Mouse (Mus musculus) heart, adult 2 months (tissue): ENCODE data around the gene Cplx3. TPM values are rescaled to one million over a fixed set of nuclear protein-coding genes. Genes with fewer than 3 reads are reported as not detected.

Source experiments
- DNase-seq, 2 experiments: peaks; one replicate each; pipeline ENCODE4 v3.0.0; 2021
- H3K27ac ChIP-seq: fragments of 200-600 bp; 2 replicates; pipeline ENCODE4 v1.8.1; 2022
- H3K27me3 ChIP-seq: fragments of 200-500 bp; 2 replicates; pipeline ENCODE4 v1.6.1; 2012; ENCODE audit warnings: mild to moderate bottlenecking, low read length, inconsistent platforms, mixed read lengths; ENCODE audit not compliant: control insufficient read depth, insufficient read depth
- H3K36me3 ChIP-seq: fragments of 200-500 bp; 2 replicates; pipeline ENCODE4 v1.6.1; 2012; ENCODE audit warnings: low read length, inconsistent platforms; ENCODE audit not compliant: control insufficient read depth, insufficient read depth
- H3K4me1 ChIP-seq: fragments of 200-500 bp; 2 replicates; pipeline ENCODE4 v1.6.1; 2011; ENCODE audit warnings: low read length; ENCODE audit not compliant: control insufficient read depth, insufficient read depth
- H3K4me3 ChIP-seq: fragments of 200-600 bp; 2 replicates; pipeline ENCODE4 v1.8.1; 2022
- H3K79me2 ChIP-seq: fragments of 200-500 bp; replicated peaks from 2 replicates; pipeline ENCODE4 v1.6.1; 2012; ENCODE audit warnings: mild to moderate bottlenecking, inconsistent platforms, low read length, moderate library complexity, mixed read lengths; ENCODE audit not compliant: control insufficient read depth, insufficient read depth
- H3K9ac ChIP-seq: fragments of 200-500 bp; 2 replicates; pipeline ENCODE4 v1.6.1; 2012; ENCODE audit warnings: low read depth, mild to moderate bottlenecking, control low read depth, inconsistent platforms, low read length, mixed read lengths
- CTCF ChIP-seq: fragments of 200-600 bp; IDR thresholded peaks from 2 replicates; pipeline ENCODE4 v1.8.1; 2022; ENCODE audit warnings: antibody characterized with exemption, mild to moderate bottlenecking, moderate library complexity
- EP300 ChIP-seq: fragments of 200-500 bp; IDR thresholded peaks from 2 replicates; pipeline ENCODE4 v1.6.1; 2011; ENCODE audit warnings: low read depth, low read length, control low read depth; ENCODE audit not compliant: insufficient read depth
- POLR2A ChIP-seq: fragments of 200-500 bp; IDR thresholded peaks from 2 replicates; pipeline ENCODE4 v1.6.1; 2011; ENCODE audit warnings: mild to moderate bottlenecking, low read depth, low read length, control low read depth; ENCODE audit not compliant: insufficient read depth
- WGBS: fragments of 180-500 bp; shearing (Covaris S2); methylation state at CpG from one replicate; pipeline ENCODE4 v1.1.7; 2018; 5-methylcytosine and 5-hydroxymethylcytosine counted together
- intact Hi-C: fragments of 180-260 bp; cut with DNase I; formaldehyde crosslinking; loops from one replicate; pipeline ENCODE4 v1.15.1; 2025
- long read RNA-seq: library from polyadenylated mRNA; stranded (forward); transcript quantifications from one replicate; pipeline ENCODE4 v2.0.0, GENCODE M21; 2021
- polyA plus RNA-seq: library from polyadenylated mRNA; depleted of rRNA; stranded (reverse); fragments of >200 nt; gene quantifications from 2 replicates; pipeline ENCODE4 v1.2.3, GENCODE M21; 2012; rRNA removed
- total RNA-seq, 2 experiments: library from RNA; stranded (reverse); gene quantifications; 2 replicates each; pipeline ENCODE4 v1.2.3; 2021

Cplx3 gene
- total RNA-seq (not detected), polyA plus RNA-seq (not detected in 2 replicates)
- long read RNA-seq: 0 reads

GRCm38 (mm10) chr9:57606139-57606851, at the start of gene Cplx3:
TSS of gene Cplx3 (minus strand) at chr9:57606281.
- DNase-seq: peak in 1 of 2 experiments; percentile 51
- Histone ChIP-seq H3K27ac (no peak within 1 kb of the TSS), H3K27me3 (peaks cover 4% of the 10 kb centered on the region), H3K79me2 (no peaks in the 10 kb centered on the region), H3K9ac (no peak within 1 kb of the TSS), H3K36me3 (no peaks in the 10 kb centered on the region), H3K4me3 (no peak within 1 kb of the TSS), H3K4me1 (no peaks in the 10 kb centered on the region)
- TF ChIP-seq CTCF (no peak), POLR2A (no peak), EP300 (no peak)
- intact Hi-C loops: no loop called here
- WGBS: 4% methylated on average over 24 of the region's 24 CpGs

GRCm38 (mm10) chr9:57655749-57656148, 49.7 kb upstream of the Cplx3 start:
- Histone ChIP-seq H3K27ac (no peak overlapping the region), H3K9ac (peak overlapping the region; percentile 31; the same call in 1 of the 2 replicates), H3K79me2 (no peaks in the 10 kb centered on the region), H3K4me1 (peaks cover 2% of the 10 kb centered on the region), H3K4me3 (no peak overlapping the region), H3K27me3 (no peaks in the 10 kb centered on the region), H3K36me3 (no peaks in the 10 kb centered on the region)
- WGBS: 3% methylated on average over 11 of the region's 11 CpGs
- peak; percentile 90 to 94 for DNase-seq
- TF ChIP-seq CTCF (peak; percentile 98), EP300 (peak; percentile 93), POLR2A (no peak)
- intact Hi-C loops: loop anchor here (1.0 to 10.0 kb wide), 7 partner anchors 26 to 391 kb away; partner anchors contain the start of genes 1700017B05Rik and Cox5a

- no peak for DNase-seq
- H3K9ac ChIP-seq: no peak overlapping the region
- H3K79me2 ChIP-seq: no peaks in the 10 kb centered on the region
- TF ChIP-seq EP300: no peak
- intact Hi-C loops: loop anchor here (1.0 to 10.0 kb wide), 6 partner anchors 26 to 390 kb away; partner anchors contain the start of genes 1700017B05Rik and Cox5a
- H3K4me3 ChIP-seq: no peak overlapping the region
- no peaks in the 10 kb centered on the region for H3K36me3 ChIP-seq
- no peaks in the 10 kb centered on the region for H3K27me3 ChIP-seq
- H3K27ac ChIP-seq: no peak overlapping the region
- WGBS: 97% methylated on average over 1 of the region's 1 CpGs
- H3K4me1 ChIP-seq: peaks cover 2% of the 10 kb centered on the region
Measured at GRCm38 (mm10) chr9:57654966-57655365, 48.9 kb upstream of the Cplx3 start.

- TF ChIP-seq EP300 (no peak), CTCF (no peak), POLR2A (no peak)
- Histone ChIP-seq H3K4me1 (peaks cover 2% of the 10 kb centered on the region), H3K79me2 (no peaks in the 10 kb centered on the region), H3K9ac (no peak within 1 kb of the TSS), H3K36me3 (no peaks in the 10 kb centered on the region), H3K4me3 (no peak within 1 kb of the TSS), H3K27me3 (no peaks in the 10 kb centered on the region), H3K27ac (no peak within 1 kb of the TSS)
- no peak for DNase-seq
- intact Hi-C loops: loop anchor here (10.0 kb wide), 1 partner anchor 388 kb away; the partner anchor contains the start of gene 1700017B05Rik
- WGBS: 83% methylated on average over 5 of the region's 5 CpGs
Measured at GRCm38 (mm10) chr9:57653283-57653682, 47.2 kb upstream of the Cplx3 start, which contains the start of gene Csk. TSS of gene Csk (minus strand) at chr9:57653631.

- Histone ChIP-seq H3K79me2 (no peaks in the 10 kb centered on the region), H3K27me3 (no peaks in the 10 kb centered on the region), H3K36me3 (no peaks in the 10 kb centered on the region), H3K27ac (no peak overlapping the region), H3K4me1 (peaks cover 2% of the 10 kb centered on the region), H3K4me3 (no peak overlapping the region), H3K9ac (no peak overlapping the region)
- intact Hi-C loops: loop anchor here (10.0 kb wide), 1 partner anchor 388 kb away; the partner anchor contains the start of gene 1700017B05Rik
- TF ChIP-seq EP300 (no peak), POLR2A (no peak), CTCF (no peak)
- WGBS: 79% methylated on average over 3 of the region's 3 CpGs
- peak in 1 of 2 experiments; percentile 15 for DNase-seq
Measured at GRCm38 (mm10) chr9:57652855-57653254, 46.8 kb upstream of the Cplx3 start.

- Histone ChIP-seq H3K4me3 (no peak overlapping the region), H3K27me3 (no peaks in the 10 kb centered on the region), H3K4me1 (peaks cover 2% of the 10 kb centered on the region), H3K79me2 (no peaks in the 10 kb centered on the region), H3K9ac (no peak overlapping the region), H3K27ac (no peak overlapping the region), H3K36me3 (no peaks in the 10 kb centered on the region)
- intact Hi-C loops: loop anchor here (10.0 kb wide), 1 partner anchor 388 kb away; the partner anchor contains the start of gene 1700017B05Rik
- peak in 1 of 2 experiments; percentile 8 for DNase-seq
- TF ChIP-seq EP300: no peak
- TF ChIP-seq POLR2A: no peak
- no peak for TF ChIP-seq CTCF
- WGBS: 77% methylated on average over 9 of the region's 9 CpGs
Measured at GRCm38 (mm10) chr9:57652351-57652750, 46.3 kb upstream of the Cplx3 start.
